Mouse (Mus musculus) neural tube, embryonic 13.5 days (tissue): ENCODE results near the gene 2610042L04Rik. TPM values are rescaled to one million over a fixed set of nuclear protein-coding genes. Genes with fewer than 3 reads are reported as not detected.
"Not testable (repeated sequence)": the region's sequence is repeated elsewhere in the genome, so short reads cannot be mapped to it uniquely, and the experiment has no call there.

ENCODE experiments used
- ATAC-seq: fragments of 200-750 bp; cut with Nextera tagmentation; 2 replicates; pipeline ENCODE4 v1.8.0; 2017; ENCODE audit warnings: low read depth, mild to moderate bottlenecking, moderate TSS enrichment, moderate library complexity
- H3K27ac ChIP-seq: fragments of 300-500 bp; sonication (generic); replicated peaks from 2 replicates; pipeline ENCODE4 v1.5.1; 2015; ENCODE audit warnings: moderate library complexity, mild to moderate bottlenecking, inconsistent platforms
- H3K27me3 ChIP-seq: fragments of 300-500 bp; sonication (generic); 2 replicates; pipeline ENCODE4 v1.6.1; 2015; ENCODE audit warnings: mild to moderate bottlenecking, inconsistent platforms
- H3K36me3 ChIP-seq: fragments of 300-500 bp; sonication (generic); 2 replicates; pipeline ENCODE4 v1.6.1; 2015; ENCODE audit warnings: mild to moderate bottlenecking, inconsistent platforms
- H3K4me1 ChIP-seq: fragments of 300-500 bp; sonication (generic); replicated peaks from 2 replicates; pipeline ENCODE4 v1.6.1; 2015; ENCODE audit warnings: inconsistent platforms
- H3K4me2 ChIP-seq: fragments of 300-500 bp; sonication (generic); 2 replicates; pipeline ENCODE4 v1.6.1; 2015; ENCODE audit warnings: inconsistent platforms, mild to moderate bottlenecking, moderate library complexity
- H3K4me3 ChIP-seq: fragments of 300-500 bp; sonication (generic); 2 replicates; pipeline ENCODE4 v1.5.1; 2015; ENCODE audit warnings: mild to moderate bottlenecking, inconsistent platforms
- H3K9ac ChIP-seq: fragments of 300-500 bp; sonication (generic); 2 replicates; pipeline ENCODE4 v1.6.1; 2015; ENCODE audit warnings: moderate library complexity, mild to moderate bottlenecking, inconsistent platforms
- H3K9me3 ChIP-seq: fragments of 300-500 bp; sonication (generic); 2 replicates; pipeline ENCODE4 v1.6.1; 2016; ENCODE audit warnings: inconsistent platforms
- polyA plus RNA-seq: library from polyadenylated mRNA; unstranded; fragments of >200 nt; fragmentation: Nextera tagmentation; extraction: Ambion mirVana; gene quantifications from 2 replicates; pipeline ENCODE4 v1.2.1, GENCODE M21; 2015

The 2610042L04Rik gene
- polyA plus RNA-seq, 1 experiment from 2014 or later, result 3.8 TPM

- not testable (repeated sequence) for H3K4me3 ChIP-seq, H3K4me2 ChIP-seq, H3K4me1 ChIP-seq, ATAC-seq, H3K27me3 ChIP-seq, H3K36me3 ChIP-seq, H3K9me3 ChIP-seq, H3K27ac ChIP-seq, H3K9ac ChIP-seq
Observed at GRCm38 (mm10) chr14:4403840-4404239, 69.3 kb downstream of the 2610042L04Rik start.

Other genes with a start within 250 kb of the 2610042L04Rik start
- gene Gm8108, start 224.2 kb upstream of the 2610042L04Rik start, polyA plus RNA-seq, result 2.4 and 3.0 TPM in 2 replicates
- gene Gm3127, start 169.7 kb upstream of the 2610042L04Rik start, polyA plus RNA-seq, result not detected in 2 replicates
- gene Gm2974, start 152.2 kb upstream of the 2610042L04Rik start, polyA plus RNA-seq, result 4.4 and 4.9 TPM in 2 replicates
- not detected in 2 replicates for gene Gm3138, start 85.1 kb upstream of the 2610042L04Rik start, polyA plus RNA-seq
- gene Gm3149, start 17.5 kb upstream of the 2610042L04Rik start, polyA plus RNA-seq, result not detected in 2 replicates
- gene Gm3159, start 62.8 kb downstream of the 2610042L04Rik start, polyA plus RNA-seq, result not detected in 2 replicates
- gene Gm3164, start 80.7 kb downstream of the 2610042L04Rik start, polyA plus RNA-seq, result 3.4 and 3.5 TPM in 2 replicates
- gene Gm3173, start 96.2 kb downstream of the 2610042L04Rik start, polyA plus RNA-seq, result 1.4 TPM in 1 of 2 replicates, not detected in the other
- gene Gm3182, start 147.0 kb downstream of the 2610042L04Rik start, polyA plus RNA-seq, result not detected in 2 replicates
- not detected in 2 replicates for gene Gm3047, start 220.6 kb downstream of the 2610042L04Rik start, polyA plus RNA-seq